Mouse (Mus musculus): ENCODE results near the gene Nf2.

The Nf2 gene

GRCm38 (mm10) chr11:4789691-4790090, 59.6 kb downstream of the Nf2 start:
- no peak for DNase-seq

GRCm38 (mm10) chr11:4784629-4785142, 64.7 kb downstream of the Nf2 start:
- no peak for DNase-seq

- DNase-seq: no peak
These were observed 66.2 kb downstream of the Nf2 start for GRCm38 (mm10) chr11:4783116-4783515.

- DNase-seq: no peak
These were observed 68.4 kb downstream of the Nf2 start for GRCm38 (mm10) chr11:4780927-4781326.

GRCm38 (mm10) chr11:4772925-4773324, 76.4 kb downstream of the Nf2 start:
- peak; percentile 17 to 69 for DNase-seq

- DNase-seq: no peak
These were observed 77.6 kb downstream of the Nf2 start for GRCm38 (mm10) chr11:4771756-4772155.

- no peak for DNase-seq
These were observed 79.5 kb downstream of the Nf2 start for GRCm38 (mm10) chr11:4769881-4770280.

GRCm38 (mm10) chr11:4769293-4769692, 80.0 kb downstream of the Nf2 start:
- no peak for DNase-seq

- DNase-seq: no peak
These were observed 80.9 kb downstream of the Nf2 start for GRCm38 (mm10) chr11:4768399-4768798.

- DNase-seq: no peak
These were observed 84.9 kb downstream of the Nf2 start for GRCm38 (mm10) chr11:4764476-4764875.

- DNase-seq: no peak
These were observed 85.7 kb downstream of the Nf2 start for GRCm38 (mm10) chr11:4763631-4764030.

GRCm38 (mm10) chr11:4762511-4762910, 86.8 kb downstream of the Nf2 start:
- no peak for DNase-seq

GRCm38 (mm10) chr11:4761991-4762390, 87.3 kb downstream of the Nf2 start:
- no peak for DNase-seq

GRCm38 (mm10) chr11:4760438-4760837, 88.9 kb downstream of the Nf2 start:
- DNase-seq: no peak

GRCm38 (mm10) chr11:4757789-4758158, 91.6 kb downstream of the Nf2 start:
- DNase-seq: no peak

- no peak for DNase-seq
These were observed 92.2 kb downstream of the Nf2 start for GRCm38 (mm10) chr11:4756984-4757788.

- no peak for DNase-seq
These were observed 92.9 kb downstream of the Nf2 start for GRCm38 (mm10) chr11:4756460-4756859.

- no peak for DNase-seq
These were observed 94.5 kb downstream of the Nf2 start for GRCm38 (mm10) chr11:4754867-4755266.

- DNase-seq: no peak
These were observed 95.3 kb downstream of the Nf2 start for GRCm38 (mm10) chr11:4754036-4754435.

GRCm38 (mm10) chr11:4752836-4753235, 96.5 kb downstream of the Nf2 start:
- no peak for DNase-seq

- DNase-seq: peak in 1 of 2 experiments; percentile 15
These were observed 99.1 kb downstream of the Nf2 start for GRCm38 (mm10) chr11:4750263-4750662.

- DNase-seq: no peak
These were observed 102.1 kb downstream of the Nf2 start for GRCm38 (mm10) chr11:4747285-4747684.

GRCm38 (mm10) chr11:4746733-4747132, 102.6 kb downstream of the Nf2 start, which contains the start of gene Cabp7:
Cabp7 (minus strand) TSS chr11:4746778.
- no peak for DNase-seq

GRCm38 (mm10) chr11:4745969-4746368, 103.4 kb downstream of the Nf2 start:
- no peak for DNase-seq

- DNase-seq: no peak
These were observed 104.6 kb downstream of the Nf2 start for GRCm38 (mm10) chr11:4744691-4745090.

Measured in spleen, adult 18-20 months (tissue).